Mouse (Mus musculus) forebrain, embryonic 10.5 days (tissue): ENCODE results near the gene Zfp970. TPM values are rescaled to one million over a fixed set of nuclear protein-coding genes. Genes with fewer than 3 reads are reported as not detected.
"Not testable (repeated sequence)": the region's sequence is repeated elsewhere in the genome, so short reads cannot be mapped to it uniquely, and the experiment has no call there.

Source experiments
- DNase-seq: peaks from one replicate; pipeline ENCODE4 v3.0.0-alpha.2; 2017; ENCODE audit warnings: low spot score; ENCODE audit errors: extremely low spot score
- H3K27ac ChIP-seq: fragments of 300-500 bp; sonication (generic); 2 replicates; pipeline ENCODE4 v1.5.1; 2016; ENCODE audit warnings: mild to moderate bottlenecking
- H3K27me3 ChIP-seq: fragments of 300-500 bp; sonication (generic); 2 replicates; pipeline ENCODE4 v1.6.1; 2016; ENCODE audit warnings: mild to moderate bottlenecking; ENCODE audit not compliant: poor library complexity, severe bottlenecking
- H3K36me3 ChIP-seq: fragments of 300-500 bp; sonication (generic); replicated peaks from 2 replicates; pipeline ENCODE4 v1.6.1; 2016; ENCODE audit warnings: mild to moderate bottlenecking, moderate library complexity
- H3K4me1 ChIP-seq: fragments of 300-500 bp; sonication (generic); 2 replicates; pipeline ENCODE4 v1.6.1; 2016
- H3K4me3 ChIP-seq: fragments of 300-500 bp; sonication (generic); 2 replicates; pipeline ENCODE4 v1.5.1; 2016; ENCODE audit warnings: mild to moderate bottlenecking, moderate library complexity
- H3K9me3 ChIP-seq: fragments of 300-500 bp; sonication (generic); 2 replicates; pipeline ENCODE4 v1.6.1; 2016; ENCODE audit warnings: mild to moderate bottlenecking, moderate library complexity
- WGBS: fragments of 180-500 bp; shearing (Covaris S2); methylation state at CpG from one replicate; pipeline ENCODE4 v1.1.7; 2016; 5-methylcytosine and 5-hydroxymethylcytosine counted together
- polyA plus RNA-seq: library from polyadenylated mRNA; unstranded; fragments of >200 nt; fragmentation: Nextera tagmentation; extraction: Ambion mirVana; gene quantifications from 2 replicates; pipeline ENCODE4 v1.2.1, GENCODE M21; 2016

The Zfp970 gene
- 13.0 and 15.0 TPM in 2 replicates for polyA plus RNA-seq

GRCm38 (mm10) chr2:177464676-177465075 is at the start of gene Zfp970:
Gene Zfp970, plus strand, starts transcription at chr2:177464733.
- 4% methylated on average over 8 of the region's 9 CpGs for WGBS

DNA sequence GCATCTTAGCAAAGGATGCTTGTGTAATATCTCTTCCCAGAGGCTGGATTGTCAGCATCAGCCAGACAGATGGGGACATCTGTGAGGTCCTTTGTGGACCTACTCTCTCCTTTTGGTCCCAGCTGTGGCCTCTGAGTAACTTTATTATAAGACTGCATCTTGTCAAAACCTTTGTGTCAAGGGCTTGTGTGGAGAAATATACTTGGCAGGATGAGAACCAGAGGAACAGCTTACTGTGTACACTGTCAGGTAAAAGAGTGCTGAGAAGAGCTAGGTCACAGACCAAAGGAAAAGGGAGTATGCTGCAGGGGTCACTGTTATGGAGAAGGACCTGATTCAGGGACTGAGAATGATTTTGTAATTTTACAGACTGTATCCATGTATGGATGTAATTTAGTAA is 3.7 kb downstream of the Zfp970 start:
- H3K4me1 ChIP-seq, H3K9me3 ChIP-seq, H3K27me3 ChIP-seq, H3K4me3 ChIP-seq, H3K36me3 ChIP-seq, H3K27ac ChIP-seq, DNase-seq: not testable (repeated sequence)

More at GRCm38 (mm10) chr2:177464676-177465075, at the start of gene Zfp970:
- Histone ChIP-seq H3K4me3 (peak within 1 kb of the TSS; percentile 52), H3K27ac (0 out of 2 replicates have a peak within 1 kb of the TSS, but pooled peaks have one; percentile 68)
- DNase-seq, H3K4me1 ChIP-seq, H3K27me3 ChIP-seq, H3K36me3 ChIP-seq, H3K9me3 ChIP-seq: not testable (repeated sequence)

DNA sequence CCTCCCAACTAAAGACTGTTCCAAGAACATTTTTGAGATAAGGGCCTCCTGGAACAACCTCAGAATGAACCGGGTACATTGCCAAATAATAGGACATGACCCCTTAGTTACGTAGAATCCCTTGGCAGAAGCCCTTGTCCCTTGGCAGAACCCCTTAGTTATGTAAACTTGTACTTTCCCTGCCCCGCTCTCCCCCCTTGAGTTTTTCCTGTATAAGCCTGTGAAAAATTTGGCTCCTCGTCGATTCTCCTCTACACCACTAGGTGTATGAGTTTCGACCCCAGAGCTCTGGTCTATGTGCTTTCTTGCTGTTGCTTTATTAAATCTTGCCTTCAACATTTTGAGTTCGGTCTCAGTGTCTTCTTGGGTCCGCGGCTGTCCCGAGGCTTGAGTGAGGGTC is 7.7 kb downstream of the Zfp970 start:
- not testable (repeated sequence) for H3K27me3 ChIP-seq, DNase-seq, H3K9me3 ChIP-seq, H3K36me3 ChIP-seq, H3K4me1 ChIP-seq, H3K4me3 ChIP-seq, H3K27ac ChIP-seq
- 96% methylated on average over 7 of the region's 10 CpGs for WGBS

GRCm38 (mm10) chr2:177481971-177482370 is 17.4 kb downstream of the Zfp970 start:
- H3K36me3 ChIP-seq, H3K27ac ChIP-seq, DNase-seq, H3K4me1 ChIP-seq, H3K4me3 ChIP-seq, H3K27me3 ChIP-seq: not testable (repeated sequence)
- H3K9me3 ChIP-seq = peaks cover 13% of the 10 kb centered on the region; the same call in 1 of the 2 replicates
- WGBS = 93% methylated on average over 1 of the region's 1 CpGs

DNA sequence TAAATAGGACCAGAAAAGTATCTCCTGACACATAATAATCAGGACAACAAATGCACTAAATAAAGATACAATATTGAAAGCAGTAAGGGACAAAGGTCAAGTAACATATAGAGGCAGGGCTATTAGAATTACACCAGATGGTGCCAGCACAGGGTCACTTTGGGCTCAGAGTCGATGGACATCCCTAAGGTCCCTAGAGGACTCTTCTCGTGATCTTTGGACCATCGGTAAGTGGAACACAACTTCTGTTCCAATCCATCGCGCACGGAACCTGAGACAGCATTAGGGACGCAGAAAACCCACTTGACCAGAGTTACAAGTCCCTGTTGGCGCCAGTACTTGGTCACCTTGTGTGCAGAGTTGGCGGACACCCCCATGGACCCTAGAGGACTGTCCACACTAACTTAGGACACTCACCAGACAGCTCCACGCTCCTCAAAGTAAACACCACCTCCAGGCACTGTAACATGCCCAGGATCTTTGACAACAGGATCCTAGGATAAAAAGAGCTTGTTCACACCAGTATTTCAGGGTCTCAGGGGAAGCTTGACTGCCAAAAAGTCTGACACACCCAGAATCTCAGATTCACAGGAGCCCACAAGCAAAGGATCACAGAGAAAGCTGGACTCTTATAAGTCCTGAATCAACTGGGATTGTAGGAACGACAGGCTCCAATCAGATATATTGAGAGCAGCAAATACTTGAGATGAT is 18.9 kb downstream of the Zfp970 start:
- not testable (repeated sequence) for H3K4me1 ChIP-seq, H3K36me3 ChIP-seq, H3K4me3 ChIP-seq, H3K27me3 ChIP-seq, DNase-seq, H3K27ac ChIP-seq
- H3K9me3 ChIP-seq = peaks cover 13% of the 10 kb centered on the region; the same call in 1 of the 2 replicates
- WGBS = 87% methylated on average over 11 of the region's 11 CpGs

GRCm38 (mm10) chr2:177498067-177498466 is 33.5 kb downstream of the Zfp970 start, which contains the start of gene Gm14403:
Gene Gm14403, plus strand, starts transcription at chr2:177498215.
- H3K36me3 ChIP-seq, DNase-seq, H3K27ac ChIP-seq, H3K4me1 ChIP-seq, H3K9me3 ChIP-seq, H3K27me3 ChIP-seq: not testable (repeated sequence)
- peak within 1 kb of the TSS; percentile 50 for H3K4me3 ChIP-seq
- 18% methylated on average over 7 of the region's 7 CpGs for WGBS

DNA sequence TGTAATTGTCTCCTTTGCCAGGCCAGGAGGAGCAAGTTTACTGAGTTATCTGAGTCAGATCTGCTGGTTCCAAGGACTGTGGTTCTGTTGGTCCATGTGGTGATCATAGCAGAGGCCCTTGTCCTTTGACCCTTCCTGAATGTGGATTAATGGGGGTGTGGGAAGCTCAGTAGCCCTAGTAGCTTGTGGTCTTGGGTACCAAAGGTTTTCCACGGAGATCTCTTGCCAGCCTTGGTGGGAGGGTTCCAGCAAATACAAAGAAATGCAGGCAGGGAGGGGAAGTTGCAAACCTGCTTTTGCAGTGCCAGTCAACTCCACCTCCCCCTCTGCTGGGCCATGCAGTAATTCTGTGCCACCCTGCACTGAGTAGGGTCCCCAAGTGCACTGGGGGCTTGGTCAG is 34.6 kb downstream of the Zfp970 start:
- H3K9me3 ChIP-seq, DNase-seq, H3K27me3 ChIP-seq, H3K4me3 ChIP-seq, H3K36me3 ChIP-seq, H3K27ac ChIP-seq, H3K4me1 ChIP-seq: not testable (repeated sequence)
- 53% methylated on average over 1 of the region's 1 CpGs for WGBS

DNA sequence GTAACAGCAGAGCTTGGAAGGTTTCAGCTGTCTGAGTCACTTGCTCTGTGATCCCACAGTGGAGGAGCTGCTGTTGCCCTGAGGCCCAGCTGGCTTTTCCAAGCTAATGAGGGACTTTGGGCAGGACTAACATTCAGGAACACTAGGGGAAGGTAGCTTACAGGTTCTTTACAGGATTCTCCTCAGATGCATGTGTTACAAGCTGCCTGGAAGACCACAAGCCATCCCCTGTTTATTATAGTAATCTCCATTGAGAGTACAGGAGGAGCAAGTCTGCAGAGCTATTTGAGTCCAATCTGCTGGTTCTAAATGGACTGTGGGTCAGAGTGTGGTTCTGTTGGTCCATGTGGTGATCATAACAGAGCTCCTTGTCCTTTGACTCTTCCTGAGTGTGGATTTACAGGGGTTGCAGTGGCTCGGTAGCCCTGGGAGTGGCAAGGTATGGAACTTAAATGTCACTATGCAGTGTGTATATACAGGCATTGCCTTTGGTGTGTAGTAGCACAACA is 40.7 kb downstream of the Zfp970 start:
- 98% methylated on average over 1 of the region's 1 CpGs for WGBS
- not testable (repeated sequence) for DNase-seq, H3K4me3 ChIP-seq, H3K9me3 ChIP-seq, H3K27me3 ChIP-seq, H3K4me1 ChIP-seq, H3K27ac ChIP-seq
- H3K36me3 ChIP-seq = peaks cover 12% of the 10 kb centered on the region

DNA sequence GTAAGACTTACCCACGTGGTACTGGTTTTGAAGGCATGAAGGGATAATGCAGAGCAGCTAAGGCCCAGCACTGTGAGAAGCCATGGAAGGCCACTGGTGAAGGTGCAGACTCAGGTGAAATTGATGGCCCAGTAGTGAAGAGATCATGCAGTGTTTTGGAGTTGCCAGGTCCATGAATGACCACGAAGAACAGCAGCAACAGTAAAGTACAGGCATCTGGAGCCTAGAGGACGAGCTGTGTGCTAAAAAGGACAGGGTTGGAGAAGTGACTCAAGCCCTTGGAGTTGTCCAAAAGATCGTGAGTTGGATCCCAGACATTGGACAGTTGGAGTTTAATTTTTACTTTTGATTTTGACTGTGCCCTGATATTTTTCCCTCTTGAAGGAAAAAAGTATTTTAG is 46.8 kb downstream of the Zfp970 start:
- H3K4me1 ChIP-seq, DNase-seq, H3K27ac ChIP-seq, H3K27me3 ChIP-seq, H3K4me3 ChIP-seq: not testable (repeated sequence)
- Histone ChIP-seq H3K9me3 (peaks cover 14% of the 10 kb centered on the region; the same call in 1 of the 2 replicates), H3K36me3 (peaks cover 12% of the 10 kb centered on the region)
- 73% methylated on average over 4 of the region's 4 CpGs for WGBS

- H3K27me3 ChIP-seq, H3K4me1 ChIP-seq, H3K27ac ChIP-seq, H3K4me3 ChIP-seq, DNase-seq: not testable (repeated sequence)
- peaks cover 19% of the 10 kb centered on the region; the same call in 1 of the 2 replicates for H3K9me3 ChIP-seq
- H3K36me3 ChIP-seq = peaks cover 12% of the 10 kb centered on the region
- 94% methylated on average over 3 of the region's 3 CpGs for WGBS
These were observed 47.4 kb downstream of the Zfp970 start for GRCm38 (mm10) chr2:177511972-177512371.

GRCm38 (mm10) chr2:177513991-177514479 is 49.5 kb downstream of the Zfp970 start:
- H3K27me3 ChIP-seq, DNase-seq, H3K27ac ChIP-seq, H3K4me1 ChIP-seq, H3K36me3 ChIP-seq, H3K4me3 ChIP-seq: not testable (repeated sequence)
- WGBS = 92% methylated on average over 4 of the region's 4 CpGs
- peaks cover 33% of the 10 kb centered on the region for H3K9me3 ChIP-seq

DNA sequence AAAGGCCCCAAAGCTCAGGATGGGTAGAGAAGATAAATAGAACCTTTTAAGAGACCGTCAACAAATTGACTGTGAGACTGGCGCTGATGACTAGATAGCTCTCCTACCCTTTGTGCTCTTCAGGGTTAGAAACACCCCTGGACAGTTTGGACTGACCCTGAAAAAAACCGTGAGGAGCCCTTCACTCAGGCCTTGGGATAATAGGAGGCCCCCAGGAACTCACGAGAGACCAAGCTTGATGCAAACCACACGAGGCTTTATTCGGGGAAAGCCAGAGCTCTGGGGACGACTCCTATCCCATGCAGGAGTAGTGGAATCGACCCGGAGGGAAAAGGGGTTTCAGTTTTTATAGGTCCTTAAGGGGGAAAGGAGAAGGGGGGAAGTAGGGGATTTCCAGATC is 53.2 kb downstream of the Zfp970 start:
- not testable (repeated sequence) for DNase-seq, H3K27ac ChIP-seq, H3K36me3 ChIP-seq, H3K4me1 ChIP-seq, H3K27me3 ChIP-seq, H3K4me3 ChIP-seq
- 89% methylated on average over 9 of the region's 9 CpGs for WGBS
- peaks cover 40% of the 10 kb centered on the region for H3K9me3 ChIP-seq

GRCm38 (mm10) chr2:177518354-177518753 is 53.8 kb downstream of the Zfp970 start:
- peaks cover 46% of the 10 kb centered on the region for H3K9me3 ChIP-seq
- H3K27me3 ChIP-seq, DNase-seq, H3K27ac ChIP-seq, H3K4me1 ChIP-seq, H3K4me3 ChIP-seq, H3K36me3 ChIP-seq: not testable (repeated sequence)
- 88% methylated on average over 7 of the region's 7 CpGs for WGBS
